Mouse (Mus musculus) C2C12 (cell line): ENCODE data around the gene Ush2a.

Experiments
- CEBPB ChIP-seq: IDR thresholded peaks from one replicate; pipeline ENCODE4 v1.6.1; 2011; ENCODE audit warnings: low read depth, mild to moderate bottlenecking, control low read depth, moderate library complexity
- CTCF ChIP-seq: IDR thresholded peaks from one replicate; pipeline ENCODE4 v1.5.1; 2011; ENCODE audit not compliant: control insufficient read depth, insufficient read depth, insufficient read length
- MAX ChIP-seq: IDR thresholded peaks from one replicate; pipeline ENCODE4 v1.6.1; 2011; ENCODE audit warnings: mild to moderate bottlenecking, control low read depth
- MYOG ChIP-seq: IDR thresholded peaks from one replicate; pipeline ENCODE4 v1.6.1; 2011; ENCODE audit not compliant: control insufficient read depth, insufficient read length; ENCODE audit errors: extremely low read depth

- TF ChIP-seq CTCF (no peak), MAX (no peak), CEBPB (no peak), MYOG (no peak)
Measured at GRCm38 (mm10) chr1:188772516-188773229, 510.9 kb downstream of the Ush2a start.
